Mouse (Mus musculus) liver, embryonic 14.5 days (tissue): ENCODE measurements at regions not wholly inside any gene's neighbourhood (a gene's known extent, or its start where the extent isn't known, plus 50 kb on each side); places are given as distances from the start of the nearest gene placed in this dataset.

ENCODE experiments used
- CTCF ChIP-seq: IDR thresholded peaks from 2 replicates; pipeline ENCODE4 v1.5.1; 2016; ENCODE audit warnings: antibody characterized with exemption, low read depth, control low read depth
- EP300 ChIP-seq: IDR thresholded peaks from 2 replicates; pipeline ENCODE4 v1.6.1; 2016; ENCODE audit warnings: antibody characterized with exemption, low read depth

DNA sequence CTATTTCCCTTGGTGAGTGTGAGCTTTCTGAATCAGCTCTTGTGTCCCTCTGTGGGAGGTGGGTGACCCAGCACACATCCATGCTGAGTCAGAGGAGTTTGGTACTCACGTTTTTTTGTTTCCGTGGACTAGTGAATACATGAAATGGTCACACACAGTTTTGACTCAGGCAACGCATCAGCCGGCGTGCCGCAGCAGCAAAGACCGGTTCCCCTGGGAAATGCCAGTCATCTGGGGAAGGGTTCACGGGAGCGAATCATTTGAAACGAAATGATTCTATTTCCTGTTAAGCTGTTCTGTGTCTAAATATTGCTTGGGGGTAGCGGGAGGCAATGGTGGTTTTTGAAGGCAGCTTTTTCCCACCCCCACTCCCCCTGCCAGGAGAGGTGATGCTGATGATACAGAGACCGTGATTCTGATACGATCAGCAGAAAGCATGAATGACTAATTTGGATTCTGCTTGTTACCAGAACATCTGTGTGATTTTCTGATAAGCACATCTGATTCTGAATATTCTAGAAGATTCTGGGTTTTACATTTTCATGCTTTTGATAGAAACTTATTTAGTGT lies 223.5 kb downstream of the Klf5 start:
- TF ChIP-seq CTCF: no peak
- TF ChIP-seq EP300: no peak
